Mouse (Mus musculus) liver, postnatal 0 days (tissue): ENCODE results near the gene Tmem234.

Experiments
- CTCF ChIP-seq: sonication (generic); IDR thresholded peaks from 2 replicates; pipeline ENCODE4 v1.5.1; 2016; ENCODE audit warnings: antibody characterized with exemption, low read depth
- EP300 ChIP-seq: IDR thresholded peaks from 2 replicates; pipeline ENCODE4 v1.6.1; 2016; ENCODE audit warnings: antibody characterized with exemption, low read depth, mild to moderate bottlenecking

DNA sequence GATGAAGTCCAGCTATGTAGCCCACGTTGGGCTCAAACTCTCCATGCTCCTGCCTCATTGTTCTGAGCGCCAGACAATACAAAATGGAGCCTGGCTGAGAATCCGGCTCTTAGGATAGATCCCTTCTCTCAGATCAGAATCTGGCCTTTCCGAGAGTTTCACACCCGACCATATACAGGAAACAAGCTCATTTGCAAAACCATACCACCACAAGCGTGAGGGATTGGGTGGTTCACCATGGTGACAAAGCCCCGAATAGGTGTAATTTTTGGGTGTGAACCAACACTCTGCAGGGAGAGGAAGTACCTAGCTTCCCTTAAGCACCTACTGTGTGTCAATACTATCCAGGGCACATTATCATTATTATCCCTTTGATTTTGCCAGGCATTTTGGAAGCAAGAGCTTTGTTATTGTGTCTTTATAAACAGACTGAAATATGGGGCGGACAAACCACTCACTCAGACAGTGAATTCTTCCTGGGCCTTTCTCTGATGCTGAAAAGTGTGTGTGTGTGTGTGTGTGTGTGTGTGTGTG is 28.9 kb upstream of the Tmem234 start:
- TF ChIP-seq CTCF = no peak
- no peak for TF ChIP-seq EP300
